Mouse (Mus musculus): ENCODE measurements at regions not wholly inside any gene's neighbourhood (a gene's known extent, or its start where the extent isn't known, plus 50 kb on each side); places are given as distances from the start of the nearest gene placed in this dataset.

DNA sequence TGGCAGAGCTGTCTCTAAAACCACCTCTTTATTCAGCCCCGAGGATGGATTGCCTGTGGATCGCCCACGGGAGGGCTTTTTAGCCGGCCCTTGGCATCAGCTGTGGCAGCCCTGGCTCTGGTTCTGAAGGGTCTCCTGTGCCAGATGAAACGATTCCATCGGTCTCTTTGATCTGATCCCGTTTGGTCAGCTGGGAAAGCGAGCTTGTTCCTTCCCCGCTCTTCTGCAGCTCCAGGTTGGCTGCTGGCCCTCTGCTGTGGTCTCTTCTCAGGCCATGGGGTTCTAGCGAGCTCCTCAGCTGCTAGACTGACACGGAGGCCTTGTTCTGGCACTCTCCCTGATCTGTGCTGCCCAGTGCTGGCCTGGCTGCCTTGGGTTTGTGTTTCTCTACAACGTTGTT lies 165.6 kb upstream of the Dkk2 start:
- DNase-seq (ENCODE audit: low read depth, low spot score), result no peak

- DNase-seq (ENCODE audit: low read depth, low spot score), result no peak
Measured at GRCm38 (mm10) chr3:131921161-131921560, 163.9 kb upstream of the Dkk2 start.

DNA sequence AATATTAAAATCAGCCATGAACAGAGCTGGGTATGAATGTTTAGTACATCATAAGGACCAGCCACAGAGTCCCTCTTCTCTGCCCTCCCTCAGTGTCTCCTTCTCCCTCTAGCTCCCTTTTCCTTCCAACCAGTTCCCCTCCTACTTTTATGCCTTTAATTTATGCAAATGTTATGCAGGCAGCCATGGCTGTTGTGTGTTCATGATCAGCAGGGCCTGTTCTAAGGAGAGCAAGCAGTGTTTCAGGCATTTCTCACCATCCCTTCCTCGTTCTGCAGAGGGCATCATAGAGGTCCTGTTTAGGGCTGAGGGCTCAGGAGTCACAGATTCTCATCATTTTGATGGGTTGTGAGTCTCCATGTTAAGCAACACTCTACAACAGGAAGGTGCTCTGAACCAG lies 162.4 kb upstream of the Dkk2 start:
- no peak for DNase-seq (ENCODE audit: low read depth, low spot score)

DNA sequence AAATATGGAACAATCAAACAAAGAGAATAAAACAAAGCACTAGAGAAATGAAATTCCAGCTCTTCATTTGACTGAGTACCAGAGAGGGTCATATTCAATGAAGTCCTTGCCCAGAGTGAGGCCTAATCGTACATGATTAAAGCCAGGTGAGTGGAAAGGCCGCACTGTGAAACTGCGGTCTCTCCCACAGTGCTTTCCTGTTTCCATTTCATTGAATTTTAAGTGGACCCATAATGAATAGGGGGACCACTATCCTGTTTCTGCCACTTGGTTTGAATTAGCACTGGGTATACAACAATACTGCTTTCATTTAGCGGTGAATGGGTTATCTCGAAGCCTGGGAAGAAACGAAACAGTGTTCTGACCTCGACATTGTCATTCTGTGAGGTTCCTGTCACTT lies 144.2 kb upstream of the Dkk2 start:
- DNase-seq (ENCODE audit: low read depth, low spot score), result no peak

GRCm38 (mm10) chr3:131941961-131942753 lies 142.9 kb upstream of the Dkk2 start:
- no peak for DNase-seq (ENCODE audit: low read depth, low spot score)

DNA sequence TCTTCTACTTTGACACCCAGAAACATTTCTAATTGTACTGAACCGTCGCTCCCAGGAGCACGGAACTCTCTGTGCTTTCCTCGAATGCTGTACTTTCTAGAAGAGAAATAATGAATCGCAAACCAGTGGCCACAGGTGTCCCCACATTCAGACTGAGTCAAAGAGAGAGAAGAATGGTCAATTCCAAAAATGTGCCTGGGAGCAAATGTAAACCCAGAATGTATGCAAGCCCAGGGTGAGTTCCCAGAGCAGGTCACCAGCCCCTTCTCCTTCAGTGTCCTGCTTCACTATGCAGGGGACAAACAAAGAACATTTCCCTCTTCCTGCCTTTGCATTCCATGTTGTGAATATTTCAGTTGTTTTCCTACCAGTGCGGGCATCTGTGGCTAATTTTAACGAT lies 141.7 kb upstream of the Dkk2 start:
- DNase-seq (ENCODE audit: low read depth, low spot score), result no peak

DNA sequence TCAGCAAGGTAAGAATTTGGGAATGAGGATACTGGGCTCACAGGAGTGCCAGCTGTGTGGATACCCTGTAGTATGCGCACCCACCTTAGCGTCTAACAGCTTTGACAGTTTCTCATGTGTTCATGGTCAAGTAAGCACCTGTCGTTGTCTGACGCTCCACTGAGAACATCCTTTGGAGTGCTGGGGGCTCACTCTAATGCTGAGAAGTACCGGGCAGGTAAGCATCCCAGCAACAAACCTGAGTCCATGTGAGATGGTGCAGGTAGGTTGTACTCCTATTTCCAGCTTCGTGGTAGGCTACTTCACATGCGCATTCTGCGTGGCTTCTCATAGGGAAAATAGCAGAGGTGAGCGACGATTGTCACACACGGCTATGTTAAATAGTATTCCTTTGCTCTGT lies 129.3 kb upstream of the Dkk2 start:
- DNase-seq (ENCODE audit: low read depth, low spot score), result no peak

- DNase-seq (ENCODE audit: low read depth, low spot score), result no peak
Measured at GRCm38 (mm10) chr3:131960636-131961035, 124.5 kb upstream of the Dkk2 start.

- no peak for DNase-seq (ENCODE audit: low read depth, low spot score)
Measured at GRCm38 (mm10) chr3:131961571-131961970, 123.5 kb upstream of the Dkk2 start.

GRCm38 (mm10) chr3:131962870-131963269 lies 122.2 kb upstream of the Dkk2 start:
- DNase-seq (ENCODE audit: low read depth, low spot score), result no peak

GRCm38 (mm10) chr3:131964952-131965351 lies 120.1 kb upstream of the Dkk2 start:
- DNase-seq (ENCODE audit: low read depth, low spot score), result no peak

GRCm38 (mm10) chr3:131965456-131966160 lies 119.5 kb upstream of the Dkk2 start:
- DNase-seq (ENCODE audit: low read depth, low spot score), result no peak

GRCm38 (mm10) chr3:131967288-131967687 lies 117.8 kb upstream of the Dkk2 start:
- DNase-seq (ENCODE audit: low read depth, low spot score), result no peak

DNA sequence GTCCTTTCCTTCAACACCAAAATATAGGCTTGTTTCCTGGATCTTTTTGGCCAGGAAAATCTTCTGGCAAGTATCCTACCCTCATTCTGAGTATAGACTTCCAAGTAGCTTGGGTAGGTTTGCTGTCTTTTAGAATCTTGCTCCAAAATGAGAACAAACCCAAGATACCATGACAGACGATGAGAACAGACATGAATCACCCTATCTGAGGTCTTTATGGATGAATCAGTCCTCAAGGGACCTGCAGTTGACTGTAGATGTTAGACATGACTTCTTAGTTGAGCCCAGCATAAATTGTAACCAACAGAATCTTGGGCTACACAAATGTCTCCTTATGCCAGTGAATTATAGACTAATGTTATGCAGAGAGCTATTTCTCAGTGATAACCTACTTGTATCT lies 114.3 kb upstream of the Dkk2 start:
- no peak for DNase-seq (ENCODE audit: low read depth, low spot score)

DNA sequence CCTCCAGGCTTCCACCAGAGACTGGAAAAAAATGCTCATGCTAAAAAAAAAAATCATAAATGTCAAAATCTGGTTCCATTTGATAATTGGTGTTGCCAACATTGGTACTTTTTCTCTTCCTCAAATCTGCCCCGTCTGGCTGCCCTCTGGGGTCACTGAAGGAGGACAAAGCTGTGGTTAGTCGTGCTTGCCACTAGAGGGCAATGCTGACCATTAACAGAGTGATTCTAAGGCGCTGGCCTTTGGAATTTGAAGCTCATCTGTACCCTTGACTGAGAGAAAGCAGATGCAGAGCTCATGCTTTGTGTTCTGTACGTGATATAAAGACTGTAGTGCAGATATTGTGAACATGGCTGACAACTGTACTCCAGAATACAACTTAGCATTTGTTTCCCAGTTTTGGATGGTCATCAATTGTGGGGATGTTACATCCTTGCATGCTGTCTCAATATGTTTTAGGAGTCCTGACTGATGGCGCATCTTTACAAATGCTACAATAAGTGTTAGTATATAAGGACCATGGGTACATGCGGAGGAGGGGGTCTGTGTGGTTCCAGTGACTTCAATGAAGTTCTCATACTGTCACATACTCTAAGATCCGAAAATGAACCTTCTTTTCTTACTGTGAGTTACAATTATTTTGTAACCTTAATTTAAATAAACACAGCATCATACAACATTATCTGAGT lies 109.0 kb upstream of the Dkk2 start:
- DNase-seq (ENCODE audit: low read depth, low spot score), result no peak

DNA sequence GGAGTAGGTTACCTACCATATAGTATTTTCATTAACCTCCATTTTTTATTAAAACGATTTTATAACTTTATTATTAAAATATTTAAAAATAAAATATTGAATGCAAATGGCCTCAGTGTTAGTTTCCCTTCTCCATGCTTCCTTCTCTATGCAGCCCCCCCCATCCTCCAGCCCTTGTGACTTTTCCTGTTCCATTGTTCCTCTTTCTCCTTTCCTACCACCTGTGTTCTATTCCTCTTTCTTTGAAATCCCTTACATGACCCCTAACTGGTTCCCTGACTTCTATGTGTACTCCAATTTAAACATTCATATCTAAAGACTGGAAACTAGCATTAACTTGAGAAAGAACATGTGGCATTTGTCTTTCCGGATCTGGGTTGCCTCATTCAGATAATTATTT lies 101.8 kb upstream of the Dkk2 start:
- DNase-seq (ENCODE audit: low read depth, low spot score), result no peak

DNA sequence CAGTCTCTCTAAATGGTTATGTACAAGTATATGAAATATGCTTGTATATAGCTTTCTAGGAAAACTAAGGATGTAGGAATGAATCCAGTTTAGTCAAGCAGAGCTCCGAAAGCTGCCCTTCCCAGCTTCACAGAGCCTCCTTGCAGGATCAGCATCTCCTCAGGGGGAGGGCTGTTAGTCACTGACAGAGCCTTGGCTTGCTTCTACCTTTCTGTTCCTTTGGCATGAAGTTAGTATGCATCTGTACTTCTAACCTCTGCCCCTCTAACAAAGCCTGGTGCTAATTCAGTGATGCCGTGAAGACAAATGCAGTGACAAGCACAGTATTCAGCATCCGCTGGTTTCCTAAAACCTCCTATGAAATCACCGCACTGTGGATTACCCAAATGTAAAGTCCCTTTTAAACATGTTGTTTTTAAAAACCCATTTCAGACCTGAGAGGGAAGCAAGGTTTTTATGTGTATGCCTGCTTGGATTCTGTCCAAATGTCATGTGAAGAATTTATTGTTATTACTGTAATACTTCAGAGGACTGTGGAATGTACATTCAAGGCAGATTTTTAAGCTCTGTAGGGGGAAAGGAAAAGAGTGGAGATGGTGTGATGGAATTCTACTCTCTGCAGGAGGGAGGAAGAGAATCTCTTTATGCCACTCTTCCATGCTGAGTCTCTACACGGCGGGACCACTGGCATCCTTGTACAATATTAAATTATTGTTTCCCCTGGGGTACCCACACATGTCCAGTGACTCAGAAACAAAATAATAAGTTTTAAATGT lies 86.1 kb upstream of the Dkk2 start:
- DNase-seq (ENCODE audit: low read depth, low spot score), result no peak

GRCm38 (mm10) chr3:132006191-132006590 lies 78.9 kb upstream of the Dkk2 start:
- DNase-seq (ENCODE audit: low read depth, low spot score), result no peak

GRCm38 (mm10) chr3:132006912-132007311 lies 78.2 kb upstream of the Dkk2 start:
- no peak for DNase-seq (ENCODE audit: low read depth, low spot score)

GRCm38 (mm10) chr3:132007356-132007755 lies 77.7 kb upstream of the Dkk2 start:
- no peak for DNase-seq (ENCODE audit: low read depth, low spot score)

GRCm38 (mm10) chr3:132015205-132015604 lies 69.9 kb upstream of the Dkk2 start:
- no peak for DNase-seq (ENCODE audit: low read depth, low spot score)
